Mouse (Mus musculus): ENCODE results near the gene Ctsa. TPM values are rescaled to one million over a fixed set of nuclear protein-coding genes. Genes with fewer than 3 reads are reported as not detected.

The Ctsa gene
- polyA plus RNA-seq, 1 experiment: 202 TPM

GRCm38 (mm10) chr2:164815821-164816220, 16.9 kb upstream of the Ctsa start:
- no peak for TF ChIP-seq MAX (IDR thresholded peaks at IDR 0.05; ENCODE audit: low read depth)
- TF ChIP-seq POLR2A (IDR thresholded peaks at IDR 0.05; ENCODE audit: insufficient read length, low read depth): no peak
- TF ChIP-seq CEBPB (IDR thresholded peaks at IDR 0.05; ENCODE audit: insufficient read depth, poor library complexity, severe bottlenecking): no peak
- TF ChIP-seq TCF12 (IDR thresholded peaks at IDR 0.05; ENCODE audit: insufficient read depth, poor library complexity, severe bottlenecking): no peak
- no peak for TF ChIP-seq USF1 (IDR thresholded peaks at IDR 0.05; ENCODE audit: low read depth)
- TF ChIP-seq REST (IDR thresholded peaks at IDR 0.05; ENCODE audit: insufficient read depth, insufficient read length): no peak
- no peak for TF ChIP-seq E2F4 (IDR thresholded peaks at IDR 0.05; ENCODE audit: insufficient read depth)
- TF ChIP-seq POLR2AphosphoS2 (IDR thresholded peaks at IDR 0.05; ENCODE audit: insufficient read length, low read depth): no peak
- no peak for TF ChIP-seq TCF3 (IDR thresholded peaks at IDR 0.05; ENCODE audit: insufficient read length, low read depth)
- no peak for TF ChIP-seq MYOD1 (IDR thresholded peaks at IDR 0.05; ENCODE audit: control insufficient read depth in 1 of 3, insufficient read length in 2 of 3, low read depth in 2 of 3)
- no peak for TF ChIP-seq MYOG (IDR thresholded peaks at IDR 0.05; ENCODE audit: control insufficient read depth in 1 of 3, insufficient read depth in 1 of 3, insufficient read length in 2 of 3, low read depth in 2 of 3)
- no peak for TF ChIP-seq SRF (IDR thresholded peaks at IDR 0.05; ENCODE audit: control insufficient read depth, insufficient read length, low read depth)
- no peak overlapping the region for H3K4me2 ChIP-seq (ENCODE audit: low read depth)
- no peaks in the 10 kb centered on the region for H3K36me3 ChIP-seq (ENCODE audit: control insufficient read depth, insufficient read depth)
- no peaks in the 10 kb centered on the region for H3K79me2 ChIP-seq (ENCODE audit: control insufficient read depth, insufficient read depth)
- no peak overlapping the region for H3ac ChIP-seq (ENCODE audit: control insufficient read depth, insufficient read length)
- H3K27me3 ChIP-seq (ENCODE audit: control insufficient read depth, insufficient read depth, insufficient read length): no peaks in the 10 kb centered on the region
- no peak overlapping the region for H3K4me3 ChIP-seq

DNA sequence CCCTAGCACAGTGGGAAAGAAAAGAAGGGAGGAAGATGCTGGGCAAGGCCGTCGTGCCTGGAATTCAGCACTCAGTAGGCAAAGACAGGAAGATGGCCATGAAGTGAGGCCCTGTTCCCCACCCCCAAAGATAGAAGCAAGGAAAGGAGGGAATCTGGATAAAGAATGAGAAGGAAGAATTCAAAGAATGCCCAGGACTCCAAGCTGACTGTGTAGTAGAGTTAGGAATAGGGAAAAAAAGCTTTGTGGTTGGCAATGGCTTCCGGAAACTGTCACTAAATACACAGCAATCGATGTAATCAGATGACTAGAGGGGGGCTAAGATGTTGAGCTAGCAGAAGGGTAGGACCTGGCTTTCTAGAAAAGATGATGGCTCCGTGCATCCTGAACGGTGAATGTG, 15.5 kb upstream of the Ctsa start:
- H3K4me2 ChIP-seq (ENCODE audit: low read depth): no peak overlapping the region
- TF ChIP-seq TCF3 (IDR thresholded peaks at IDR 0.05; ENCODE audit: insufficient read length, low read depth) (no peak), MAX (IDR thresholded peaks at IDR 0.05; ENCODE audit: low read depth) (no peak), E2F4 (IDR thresholded peaks at IDR 0.05; ENCODE audit: insufficient read depth) (no peak), MYOD1 (IDR thresholded peaks at IDR 0.05; ENCODE audit: control insufficient read depth in 1 of 3, insufficient read length in 2 of 3, low read depth in 2 of 3) (no peak), CEBPB (IDR thresholded peaks at IDR 0.05; ENCODE audit: insufficient read depth, poor library complexity, severe bottlenecking) (no peak), POLR2A (IDR thresholded peaks at IDR 0.05; ENCODE audit: insufficient read length, low read depth) (no peak), SRF (IDR thresholded peaks at IDR 0.05; ENCODE audit: control insufficient read depth, insufficient read length, low read depth) (no peak), MYOG (IDR thresholded peaks at IDR 0.05; ENCODE audit: control insufficient read depth in 1 of 3, insufficient read depth in 1 of 3, insufficient read length in 2 of 3, low read depth in 2 of 3) (no peak), USF1 (IDR thresholded peaks at IDR 0.05; ENCODE audit: low read depth) (no peak), POLR2AphosphoS2 (IDR thresholded peaks at IDR 0.05; ENCODE audit: insufficient read length, low read depth) (no peak), TCF12 (IDR thresholded peaks at IDR 0.05; ENCODE audit: insufficient read depth, poor library complexity, severe bottlenecking) (no peak), REST (IDR thresholded peaks at IDR 0.05; ENCODE audit: insufficient read depth, insufficient read length) (no peak)
- no peak overlapping the region for H3K4me3 ChIP-seq
- H3K79me2 ChIP-seq (ENCODE audit: control insufficient read depth, insufficient read depth): no peaks in the 10 kb centered on the region
- no peaks in the 10 kb centered on the region for H3K36me3 ChIP-seq (ENCODE audit: control insufficient read depth, insufficient read depth)
- no peak overlapping the region for H3ac ChIP-seq (ENCODE audit: control insufficient read depth, insufficient read length)
- H3K27me3 ChIP-seq (ENCODE audit: control insufficient read depth, insufficient read depth, insufficient read length): no peaks in the 10 kb centered on the region

- Histone ChIP-seq H3K36me3 (ENCODE audit: control insufficient read depth, insufficient read depth) (no peaks in the 10 kb centered on the region), H3K27me3 (ENCODE audit: control insufficient read depth, insufficient read depth, insufficient read length) (no peaks in the 10 kb centered on the region), H3K4me3 (no peak overlapping the region), H3ac (ENCODE audit: control insufficient read depth, insufficient read length) (no peak overlapping the region), H3K4me2 (ENCODE audit: low read depth) (no peak overlapping the region), H3K79me2 (ENCODE audit: control insufficient read depth, insufficient read depth) (no peaks in the 10 kb centered on the region)
- TF ChIP-seq USF1 (IDR thresholded peaks at IDR 0.05; ENCODE audit: low read depth) (no peak), MAX (IDR thresholded peaks at IDR 0.05; ENCODE audit: low read depth) (no peak), MYOG (IDR thresholded peaks at IDR 0.05; ENCODE audit: control insufficient read depth in 1 of 3, insufficient read depth in 1 of 3, insufficient read length in 2 of 3, low read depth in 2 of 3) (no peak), E2F4 (IDR thresholded peaks at IDR 0.05; ENCODE audit: insufficient read depth) (no peak), TCF3 (IDR thresholded peaks at IDR 0.05; ENCODE audit: insufficient read length, low read depth) (no peak), POLR2A (IDR thresholded peaks at IDR 0.05; ENCODE audit: insufficient read length, low read depth) (no peak), MYOD1 (IDR thresholded peaks at IDR 0.05; ENCODE audit: control insufficient read depth in 1 of 3, insufficient read length in 2 of 3, low read depth in 2 of 3) (no peak), REST (IDR thresholded peaks at IDR 0.05; ENCODE audit: insufficient read depth, insufficient read length) (no peak), TCF12 (IDR thresholded peaks at IDR 0.05; ENCODE audit: insufficient read depth, poor library complexity, severe bottlenecking) (no peak), CEBPB (IDR thresholded peaks at IDR 0.05; ENCODE audit: insufficient read depth, poor library complexity, severe bottlenecking) (no peak)
Measured at GRCm38 (mm10) chr2:164817703-164818102, 15.0 kb upstream of the Ctsa start.

GRCm38 (mm10) chr2:164821060-164821459, 11.6 kb upstream of the Ctsa start:
- Histone ChIP-seq H3ac (ENCODE audit: control insufficient read depth, insufficient read length) (no peak overlapping the region), H3K36me3 (ENCODE audit: control insufficient read depth, insufficient read depth) (no peaks in the 10 kb centered on the region), H3K27me3 (ENCODE audit: control insufficient read depth, insufficient read depth, insufficient read length) (no peaks in the 10 kb centered on the region), H3K4me3 (no peak overlapping the region), H3K79me2 (ENCODE audit: control insufficient read depth, insufficient read depth) (peaks cover 15% of the 10 kb centered on the region), H3K4me2 (ENCODE audit: low read depth) (no peak overlapping the region)
- TF ChIP-seq TCF3 (IDR thresholded peaks at IDR 0.05; ENCODE audit: insufficient read length, low read depth) (no peak), MYOG (IDR thresholded peaks at IDR 0.05; ENCODE audit: control insufficient read depth in 1 of 3, insufficient read depth in 1 of 3, insufficient read length in 2 of 3, low read depth in 2 of 3) (no peak), POLR2A (IDR thresholded peaks at IDR 0.05; ENCODE audit: insufficient read length, low read depth) (no peak), E2F4 (IDR thresholded peaks at IDR 0.05; ENCODE audit: insufficient read depth) (no peak), CEBPB (IDR thresholded peaks at IDR 0.05; ENCODE audit: insufficient read depth, poor library complexity, severe bottlenecking) (no peak), REST (IDR thresholded peaks at IDR 0.05; ENCODE audit: insufficient read depth, insufficient read length) (no peak), TCF12 (IDR thresholded peaks at IDR 0.05; ENCODE audit: insufficient read depth, poor library complexity, severe bottlenecking) (no peak), POLR2AphosphoS2 (IDR thresholded peaks at IDR 0.05; ENCODE audit: insufficient read length, low read depth) (no peak), SRF (IDR thresholded peaks at IDR 0.05; ENCODE audit: control insufficient read depth, insufficient read length, low read depth) (no peak), MAX (IDR thresholded peaks at IDR 0.05; ENCODE audit: low read depth) (no peak), USF1 (IDR thresholded peaks at IDR 0.05; ENCODE audit: low read depth) (no peak), MYOD1 (IDR thresholded peaks at IDR 0.05; ENCODE audit: control insufficient read depth in 1 of 3, insufficient read length in 2 of 3, low read depth in 2 of 3) (no peak)

All from myocyte (in vitro differentiated cells).